Mouse (Mus musculus): ENCODE results near the gene Fpr-rs6.

Fpr-rs6 gene

DNA sequence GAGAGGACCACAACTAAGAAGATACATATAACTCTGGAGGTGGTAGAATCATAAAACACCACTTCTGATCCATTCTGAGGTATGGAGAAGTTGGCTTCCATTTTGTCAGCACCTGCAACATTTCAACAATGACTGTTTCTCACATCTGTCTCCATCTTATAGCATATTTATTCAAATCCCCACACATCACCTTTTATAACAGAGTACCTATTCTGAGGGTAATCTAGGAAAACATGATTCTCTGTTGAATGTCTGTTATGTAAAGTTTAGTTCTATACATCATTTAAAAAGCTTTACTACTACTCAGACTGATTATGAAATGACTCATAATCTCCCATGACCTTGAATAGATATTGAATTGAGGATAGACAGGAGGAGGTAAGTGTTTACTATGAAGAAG, at the start of gene Fpr-rs6:
Gene Fpr-rs6, minus strand, starts transcription at position 101 of the 400 bp plus-strand sequence.
- no peak for DNase-seq

All from lung, postnatal 36 days (tissue).